Mouse (Mus musculus) bone marrow macrophage, adult 2 months (primary cell): ENCODE results near the gene Rpl36a.

Source experiments
- CTCF ChIP-seq: IDR thresholded peaks from 2 replicates; pipeline ENCODE4 v1.5.1; 2012; ENCODE audit warnings: low read depth, mild to moderate bottlenecking, low read length, moderate library complexity
- POLR2A ChIP-seq: IDR thresholded peaks from 2 replicates; pipeline ENCODE4 v1.6.1; 2012; ENCODE audit warnings: mild to moderate bottlenecking, low read depth, low read length, borderline replicate concordance

GRCm38 (mm10) chrX:134550903-134551302 is 34.6 kb upstream of the Rpl36a start:
- TF ChIP-seq CTCF, result no peak
- no peak for TF ChIP-seq POLR2A
